Mouse (Mus musculus) neural tube, embryonic 12.5 days (tissue): Measurements from ENCODE around the gene Iqschfp. TPM values are rescaled to one million over a fixed set of nuclear protein-coding genes. Genes with fewer than 3 reads are reported as not detected.

Experiments
- ATAC-seq: fragments of 200-750 bp; cut with Nextera tagmentation; 2 replicates; pipeline ENCODE4 v1.8.0; 2017; ENCODE audit warnings: low read depth, mild to moderate bottlenecking, moderate TSS enrichment, moderate library complexity; ENCODE audit not compliant: low FRiP score
- H3K27ac ChIP-seq: fragments of 300-500 bp; sonication (generic); 2 replicates; pipeline ENCODE4 v1.5.1; 2016
- H3K27me3 ChIP-seq: fragments of 300-500 bp; sonication (generic); replicated peaks from 2 replicates; pipeline ENCODE4 v1.6.1; 2016; ENCODE audit warnings: mild to moderate bottlenecking
- H3K36me3 ChIP-seq: fragments of 300-500 bp; sonication (generic); 2 replicates; pipeline ENCODE4 v1.6.1; 2016; ENCODE audit warnings: mild to moderate bottlenecking
- H3K4me1 ChIP-seq: fragments of 300-500 bp; sonication (generic); 2 replicates; pipeline ENCODE4 v1.6.1; 2016
- H3K4me2 ChIP-seq: fragments of 300-500 bp; sonication (generic); replicated peaks from 2 replicates; pipeline ENCODE4 v1.6.1; 2016; ENCODE audit warnings: mild to moderate bottlenecking
- H3K4me3 ChIP-seq: fragments of 300-500 bp; sonication (generic); 2 replicates; pipeline ENCODE4 v1.5.1; 2016
- H3K9ac ChIP-seq: fragments of 300-500 bp; sonication (generic); 2 replicates; pipeline ENCODE4 v1.6.1; 2016; ENCODE audit warnings: mild to moderate bottlenecking
- H3K9me3 ChIP-seq: fragments of 300-500 bp; sonication (generic); 2 replicates; pipeline ENCODE4 v1.6.1; 2016; ENCODE audit warnings: mild to moderate bottlenecking
- WGBS: fragments of 180-500 bp; shearing (Covaris S2); methylation state at CpG from one replicate; pipeline ENCODE4 v1.1.7; 2016; 5-methylcytosine and 5-hydroxymethylcytosine counted together
- polyA plus RNA-seq: library from polyadenylated mRNA; unstranded; fragments of >200 nt; fragmentation: Nextera tagmentation; extraction: Ambion mirVana; gene quantifications from 2 replicates; pipeline ENCODE4 v1.2.1, GENCODE M21; 2016

Iqschfp gene
- polyA plus RNA-seq, 1 experiment from 2014 or later, result 1.3 TPM

DNA sequence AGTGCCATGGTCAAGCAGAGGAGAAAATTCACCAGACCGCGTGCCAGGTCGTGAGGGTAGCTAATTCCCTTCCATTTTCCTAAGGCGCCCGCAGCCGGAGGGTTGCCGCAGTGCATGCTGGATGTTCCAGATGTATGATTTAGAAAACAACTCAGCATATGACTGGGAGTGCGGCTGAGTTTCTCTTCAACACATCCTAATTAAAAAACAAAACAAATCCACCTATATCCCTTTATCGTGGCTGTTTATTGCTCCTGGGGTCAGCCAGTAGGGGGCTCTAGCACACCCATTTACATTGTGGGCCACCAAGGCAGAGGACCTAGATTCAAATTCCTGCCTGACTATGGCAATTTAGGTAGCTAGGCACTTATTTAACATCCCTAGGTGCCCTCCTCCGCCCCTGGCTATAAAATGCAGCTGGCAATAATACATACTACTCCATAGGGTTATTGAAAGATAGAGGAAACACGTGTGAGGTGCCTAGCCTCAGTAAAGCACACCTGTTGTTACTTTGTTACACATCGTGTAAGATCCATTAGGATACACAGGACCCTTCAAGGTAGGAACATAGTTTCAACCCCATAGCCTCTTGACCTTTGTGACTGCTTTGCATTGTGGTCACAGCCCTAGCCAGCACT, 690.2 kb downstream of the Iqschfp start:
- peak; percentile 15; the same call in 1 of the 2 replicates for ATAC-seq
- WGBS, result 71% methylated on average over 12 of the region's 12 CpGs

GRCm38 (mm10) chr3:68583031-68583693, 691.1 kb downstream of the Iqschfp start:
- ATAC-seq, result 0 out of 2 replicates have a peak, but pooled peaks have one; percentile 3
- 10% methylated on average over 14 of the region's 14 CpGs for WGBS

More for the DNA sequence above, 690.2 kb downstream of the Iqschfp start:
- Histone ChIP-seq H3K36me3 (no peaks in the 10 kb centered on the region), H3K4me3 (no peak overlapping the region), H3K4me1 (peaks cover 49% of the 10 kb centered on the region), H3K9ac (no peak overlapping the region), H3K27me3 (no peaks in the 10 kb centered on the region), H3K27ac (no peak overlapping the region; the same call in 1 of the 2 replicates), H3K4me2 (peak overlapping the region; percentile 47; the same call in 1 of the 2 replicates), H3K9me3 (no peaks in the 10 kb centered on the region)

DNA sequence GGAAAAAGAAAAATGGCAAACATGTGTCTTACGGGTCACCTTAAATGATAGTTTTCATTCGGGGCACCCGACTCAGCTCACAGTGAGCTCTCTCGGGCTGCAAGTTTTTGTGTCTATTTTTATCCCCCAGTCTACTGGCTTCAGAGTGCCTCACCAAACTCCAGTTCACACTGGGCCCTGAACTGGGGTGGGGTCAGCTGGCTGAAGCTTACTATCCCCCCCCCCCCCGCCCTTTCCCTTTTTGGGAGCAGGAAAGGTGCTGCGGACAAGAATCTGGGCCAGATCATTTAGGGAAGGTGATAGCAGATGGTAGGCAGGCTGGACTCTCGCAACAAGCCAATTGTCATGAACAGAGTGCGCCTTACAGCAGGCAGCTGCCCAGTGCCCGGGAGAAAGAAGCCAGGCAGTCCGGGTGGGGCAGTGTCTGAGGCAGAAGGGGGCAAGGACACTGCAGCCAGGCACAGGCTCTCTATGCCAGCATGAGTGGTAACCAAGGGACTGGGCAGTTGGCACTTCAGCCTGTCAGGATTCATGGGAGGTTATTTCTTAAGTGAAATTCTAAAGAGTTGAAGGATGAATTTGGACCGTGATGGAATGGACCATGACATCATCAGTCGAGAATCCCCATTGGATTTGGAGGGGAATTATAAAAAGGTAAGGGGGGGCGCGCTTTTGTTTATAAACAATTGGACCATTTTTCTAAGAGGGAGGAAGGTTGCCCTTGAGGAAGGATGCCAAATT, 691.9 kb downstream of the Iqschfp start:
- Histone ChIP-seq H3K9ac (peak overlapping the region; percentile 33; the same call in 1 of the 2 replicates), H3K4me3 (no peak overlapping the region), H3K9me3 (no peaks in the 10 kb centered on the region), H3K4me2 (peak overlapping the region; percentile 47), H3K27me3 (no peaks in the 10 kb centered on the region), H3K27ac (peak overlapping the region; percentile 68), H3K4me1 (peaks cover 55% of the 10 kb centered on the region), H3K36me3 (no peaks in the 10 kb centered on the region)
- 35% methylated on average over 14 of the region's 14 CpGs for WGBS
- ATAC-seq, result peak; percentile 53; the same call in 1 of the 2 replicates

More at GRCm38 (mm10) chr3:68583031-68583693, 691.1 kb downstream of the Iqschfp start:
- H3K4me2 ChIP-seq, result peak overlapping the region; percentile 47
- H3K4me3 ChIP-seq, result no peak overlapping the region
- peak overlapping the region; percentile 38; the same call in 1 of the 2 replicates for H3K27ac ChIP-seq
- no peak overlapping the region for H3K9ac ChIP-seq
- no peaks in the 10 kb centered on the region for H3K27me3 ChIP-seq
- no peaks in the 10 kb centered on the region for H3K9me3 ChIP-seq
- peaks cover 57% of the 10 kb centered on the region for H3K4me1 ChIP-seq
- H3K36me3 ChIP-seq, result no peaks in the 10 kb centered on the region

GRCm38 (mm10) chr3:68585213-68585612, 693.2 kb downstream of the Iqschfp start:
- H3K4me3 ChIP-seq, result no peak overlapping the region
- H3K9me3 ChIP-seq, result no peaks in the 10 kb centered on the region
- no peaks in the 10 kb centered on the region for H3K36me3 ChIP-seq
- 60% methylated on average over 4 of the region's 4 CpGs for WGBS
- ATAC-seq, result no peak
- peaks cover 63% of the 10 kb centered on the region for H3K4me1 ChIP-seq
- H3K27me3 ChIP-seq, result no peaks in the 10 kb centered on the region
- H3K27ac ChIP-seq, result no peak overlapping the region
- H3K4me2 ChIP-seq, result no peak overlapping the region; the same call in 1 of the 2 replicates
- no peak overlapping the region for H3K9ac ChIP-seq

DNA sequence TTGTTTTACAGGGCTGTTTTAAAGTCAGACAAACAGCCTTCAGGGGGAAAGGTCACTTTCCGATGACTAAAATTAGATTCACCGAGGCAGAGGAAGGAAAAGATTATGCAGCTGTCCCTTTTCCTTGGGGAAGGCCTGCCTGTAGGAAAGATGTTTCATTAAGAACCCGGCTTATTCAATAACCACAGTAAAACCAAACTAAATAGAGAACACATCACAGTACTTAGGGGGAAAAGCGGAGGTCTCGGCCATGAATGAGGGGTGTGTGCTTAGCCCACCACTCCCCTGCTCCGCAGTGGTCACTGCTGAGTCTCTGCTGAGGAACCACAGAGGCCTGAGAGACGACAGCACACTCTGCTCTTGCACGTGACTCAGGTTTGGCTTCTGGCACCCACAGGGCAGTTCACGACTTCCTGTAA, 694.6 kb downstream of the Iqschfp start:
- Histone ChIP-seq H3K9me3 (no peaks in the 10 kb centered on the region), H3K4me2 (no peak overlapping the region; the same call in 1 of the 2 replicates), H3K4me1 (peaks cover 69% of the 10 kb centered on the region), H3K27ac (no peak overlapping the region), H3K9ac (no peak overlapping the region), H3K27me3 (no peaks in the 10 kb centered on the region), H3K36me3 (no peaks in the 10 kb centered on the region), H3K4me3 (no peak overlapping the region)
- no peak for ATAC-seq
- 20% methylated on average over 9 of the region's 9 CpGs for WGBS

DNA sequence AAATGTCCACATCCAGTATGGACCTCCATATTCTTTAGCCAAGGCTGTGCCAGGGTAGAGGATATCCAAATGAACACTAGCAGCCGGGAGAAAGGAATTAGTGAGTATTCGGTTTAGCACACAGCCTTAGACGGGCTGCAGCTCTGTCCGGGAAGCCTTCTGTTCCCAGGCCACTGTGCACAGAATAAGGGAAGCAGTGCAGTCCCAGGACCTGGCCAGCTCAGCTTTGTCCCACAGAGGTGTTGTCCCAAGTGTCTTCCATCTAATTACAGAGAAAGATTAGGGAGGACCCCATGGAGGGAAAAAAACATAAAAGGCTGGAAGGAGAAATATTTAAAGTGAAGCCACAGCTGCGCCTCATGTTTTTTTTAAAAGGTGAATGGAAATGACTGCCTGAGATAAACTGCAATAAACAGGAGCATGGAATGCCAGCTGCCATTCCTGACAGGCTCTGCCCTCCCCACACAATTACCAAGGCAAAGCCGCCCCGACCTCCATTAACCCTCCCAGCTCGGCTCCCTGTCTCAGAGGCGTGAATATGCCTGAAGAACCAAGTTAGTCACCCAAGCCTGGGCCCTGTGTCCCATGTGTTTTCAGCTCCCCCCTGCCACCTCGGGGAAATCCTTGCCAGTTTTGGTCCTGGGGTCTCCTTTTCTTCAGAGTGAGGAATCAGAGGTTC, 695.7 kb downstream of the Iqschfp start:
- H3K9ac ChIP-seq, result no peak overlapping the region
- H3K27ac ChIP-seq, result peak overlapping the region; percentile 47
- no peaks in the 10 kb centered on the region for H3K27me3 ChIP-seq
- 30% methylated on average over 10 of the region's 10 CpGs for WGBS
- no peaks in the 10 kb centered on the region for H3K9me3 ChIP-seq
- no peak overlapping the region for H3K4me3 ChIP-seq
- peaks cover 62% of the 10 kb centered on the region for H3K4me1 ChIP-seq
- no peak overlapping the region for H3K4me2 ChIP-seq
- ATAC-seq, result peak; percentile 54
- H3K36me3 ChIP-seq, result no peaks in the 10 kb centered on the region

- Histone ChIP-seq H3K27ac (no peak overlapping the region), H3K4me3 (no peak overlapping the region), H3K9ac (no peak overlapping the region), H3K4me1 (peaks cover 45% of the 10 kb centered on the region), H3K27me3 (no peaks in the 10 kb centered on the region), H3K9me3 (no peaks in the 10 kb centered on the region), H3K36me3 (no peaks in the 10 kb centered on the region), H3K4me2 (no peak overlapping the region)
- 78% methylated on average over 9 of the region's 9 CpGs for WGBS
- no peak for ATAC-seq
Observed at GRCm38 (mm10) chr3:68589220-68589840, 697.3 kb downstream of the Iqschfp start.

DNA sequence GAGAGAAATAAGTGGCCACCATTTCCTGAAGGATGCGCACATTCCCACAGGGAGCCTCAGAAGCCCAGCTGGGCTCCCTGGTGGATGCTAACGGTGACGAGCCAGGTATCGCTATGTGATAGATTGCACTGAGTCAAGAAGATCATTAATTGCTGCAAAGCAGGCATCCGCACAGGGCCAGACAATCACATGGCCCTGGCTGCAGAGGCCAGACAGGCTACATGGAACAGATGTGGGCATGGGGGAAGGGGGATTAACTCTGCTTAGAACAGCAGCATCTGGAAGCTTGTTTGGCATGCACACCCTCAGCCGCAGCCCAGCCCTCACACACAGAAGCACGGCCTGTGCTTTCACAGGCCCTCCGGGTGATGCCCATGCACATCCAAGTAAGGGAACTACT, 698.4 kb downstream of the Iqschfp start:
- Histone ChIP-seq H3K27me3 (no peaks in the 10 kb centered on the region), H3K4me2 (peak overlapping the region; percentile 18; the same call in 1 of the 2 replicates), H3K9ac (no peak overlapping the region), H3K27ac (no peak overlapping the region), H3K36me3 (no peaks in the 10 kb centered on the region), H3K9me3 (no peaks in the 10 kb centered on the region), H3K4me3 (no peak overlapping the region), H3K4me1 (peaks cover 38% of the 10 kb centered on the region)
- no peak for ATAC-seq
- WGBS, result 53% methylated on average over 8 of the region's 8 CpGs

DNA sequence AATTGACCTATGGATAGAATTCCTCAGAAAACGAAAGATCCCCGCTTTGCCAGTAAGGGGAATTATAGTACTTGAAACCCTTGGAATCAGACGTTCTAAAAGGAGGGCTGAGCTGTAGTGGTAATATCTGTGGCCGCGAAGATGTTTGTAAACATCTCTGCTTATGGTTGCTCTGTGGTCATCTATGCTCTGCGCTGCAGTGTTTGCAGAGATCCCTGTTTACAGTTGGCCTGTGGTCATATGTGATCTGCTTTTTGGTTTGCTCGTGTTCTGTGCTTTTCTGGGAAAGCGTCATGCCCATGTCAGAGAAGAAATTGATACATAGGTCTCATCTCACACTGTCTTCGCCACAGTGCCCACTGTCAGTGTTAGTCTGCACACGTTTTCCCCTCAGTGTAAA, 700.5 kb downstream of the Iqschfp start:
- Histone ChIP-seq H3K4me1 (peaks cover 21% of the 10 kb centered on the region), H3K27me3 (no peaks in the 10 kb centered on the region), H3K27ac (no peak overlapping the region), H3K9ac (no peak overlapping the region), H3K36me3 (peaks cover 4% of the 10 kb centered on the region; the same call in 1 of the 2 replicates), H3K4me2 (no peak overlapping the region), H3K9me3 (no peaks in the 10 kb centered on the region), H3K4me3 (no peak overlapping the region)
- WGBS, result 87% methylated on average over 10 of the region's 10 CpGs
- ATAC-seq, result no peak

- H3K36me3 ChIP-seq, result peaks cover 4% of the 10 kb centered on the region; the same call in 1 of the 2 replicates
Observed at GRCm38 (mm10) chr3:68593073-68593867, 701.2 kb downstream of the Iqschfp start.

More at GRCm38 (mm10) chr3:68593073-68593867, 701.2 kb downstream of the Iqschfp start:
- WGBS, result 75% methylated on average over 12 of the region's 12 CpGs
- Histone ChIP-seq H3K9ac (no peak overlapping the region), H3K27ac (no peak overlapping the region), H3K4me1 (peaks cover 14% of the 10 kb centered on the region), H3K4me2 (no peak overlapping the region), H3K9me3 (no peaks in the 10 kb centered on the region), H3K4me3 (no peak overlapping the region), H3K27me3 (no peaks in the 10 kb centered on the region)
- ATAC-seq, result no peak
